Mouse (Mus musculus) limb, embryonic 15.5 days (tissue): Measurements from ENCODE around the gene Mrpl44. TPM values are rescaled to one million over a fixed set of nuclear protein-coding genes. Genes with fewer than 3 reads are reported as not detected.

Experiments used
- ATAC-seq: fragments of 200-750 bp; cut with Nextera tagmentation; 2 replicates; pipeline ENCODE4 v1.8.0; 2017; ENCODE audit warnings: low read depth, moderate TSS enrichment; ENCODE audit not compliant: insufficient number of reproducible peaks, low FRiP score, low TSS enrichment
- H3K27ac ChIP-seq: fragments of 300-500 bp; sonication (generic); 2 replicates; pipeline ENCODE4 v1.5.1; 2015; ENCODE audit warnings: moderate library complexity, mild to moderate bottlenecking, inconsistent platforms
- H3K27me3 ChIP-seq: fragments of 300-500 bp; sonication (generic); 2 replicates; pipeline ENCODE4 v1.6.1; 2015; ENCODE audit warnings: inconsistent platforms
- H3K36me3 ChIP-seq: fragments of 300-500 bp; sonication (generic); 2 replicates; pipeline ENCODE4 v1.6.1; 2015; ENCODE audit warnings: inconsistent platforms
- H3K4me1 ChIP-seq: fragments of 300-500 bp; sonication (generic); 2 replicates; pipeline ENCODE4 v1.6.1; 2015; ENCODE audit warnings: inconsistent platforms
- H3K4me2 ChIP-seq: fragments of 300-500 bp; sonication (generic); 2 replicates; pipeline ENCODE4 v1.6.1; 2015; ENCODE audit warnings: mild to moderate bottlenecking, inconsistent platforms
- H3K4me3 ChIP-seq: fragments of 300-500 bp; sonication (generic); 2 replicates; pipeline ENCODE4 v1.5.1; 2015; ENCODE audit warnings: mild to moderate bottlenecking, inconsistent platforms
- H3K9ac ChIP-seq: fragments of 300-500 bp; sonication (generic); 2 replicates; pipeline ENCODE4 v1.6.1; 2015; ENCODE audit warnings: inconsistent platforms
- H3K9me3 ChIP-seq: fragments of 300-500 bp; sonication (generic); 2 replicates; pipeline ENCODE4 v1.6.1; 2016; ENCODE audit warnings: inconsistent platforms
- WGBS: fragments of 180-500 bp; shearing (Covaris S2); methylation state at CpG from one replicate; pipeline ENCODE4 v1.1.7; 2015; 5-methylcytosine and 5-hydroxymethylcytosine counted together
- polyA plus RNA-seq: library from polyadenylated mRNA; unstranded; fragments of >200 nt; fragmentation: Nextera tagmentation; extraction: Ambion mirVana; gene quantifications from 2 replicates; pipeline ENCODE4 v1.2.1, GENCODE M21; 2015

The Mrpl44 gene
- polyA plus RNA-seq, 1 experiment from 2014 or later = 42.1 TPM

- Histone ChIP-seq H3K9me3 (no peaks in the 10 kb centered on the region), H3K9ac (no peak overlapping the region), H3K27ac (no peak overlapping the region), H3K4me3 (no peak overlapping the region), H3K4me1 (peaks cover 18% of the 10 kb centered on the region), H3K4me2 (no peak overlapping the region), H3K36me3 (no peaks in the 10 kb centered on the region), H3K27me3 (no peaks in the 10 kb centered on the region)
- ATAC-seq = no peak
- 87% methylated on average over 2 of the region's 2 CpGs for WGBS
Observed at GRCm38 (mm10) chr1:79764031-79764430, 11.8 kb upstream of the Mrpl44 start.

- Histone ChIP-seq H3K4me3 (no peak overlapping the region), H3K27ac (no peak overlapping the region), H3K27me3 (no peaks in the 10 kb centered on the region), H3K9me3 (no peaks in the 10 kb centered on the region), H3K4me1 (peaks cover 17% of the 10 kb centered on the region), H3K36me3 (no peaks in the 10 kb centered on the region), H3K9ac (no peak overlapping the region), H3K4me2 (no peak overlapping the region)
- 93% methylated on average over 1 of the region's 1 CpGs for WGBS
- ATAC-seq = no peak
Observed at GRCm38 (mm10) chr1:79764483-79764882, 11.3 kb upstream of the Mrpl44 start.

- no peaks in the 10 kb centered on the region for H3K4me1 ChIP-seq
- ATAC-seq = no peak
- no peak overlapping the region for H3K27ac ChIP-seq
- no peaks in the 10 kb centered on the region for H3K36me3 ChIP-seq
- H3K9ac ChIP-seq = no peak overlapping the region
- H3K4me2 ChIP-seq = no peak overlapping the region
- WGBS = 52% methylated on average over 1 of the region's 1 CpGs
- no peaks in the 10 kb centered on the region for H3K9me3 ChIP-seq
- no peak overlapping the region for H3K4me3 ChIP-seq
- no peaks in the 10 kb centered on the region for H3K27me3 ChIP-seq
Observed at GRCm38 (mm10) chr1:79768231-79768630, 7.6 kb upstream of the Mrpl44 start.

- Histone ChIP-seq H3K36me3 (peaks cover 15% of the 10 kb centered on the region), H3K4me1 (no peaks in the 10 kb centered on the region), H3K27ac (no peak overlapping the region), H3K4me3 (no peak overlapping the region), H3K4me2 (no peak overlapping the region), H3K9ac (no peak overlapping the region), H3K9me3 (no peaks in the 10 kb centered on the region), H3K27me3 (no peaks in the 10 kb centered on the region)
- ATAC-seq = no peak
- WGBS = 76% methylated on average over 4 of the region's 4 CpGs
Observed at GRCm38 (mm10) chr1:79774164-79774780, 1.5 kb upstream of the Mrpl44 start.

GRCm38 (mm10) chr1:79778011-79778410, 2.2 kb downstream of the Mrpl44 start:
- Histone ChIP-seq H3K9me3 (no peaks in the 10 kb centered on the region), H3K36me3 (peaks cover 51% of the 10 kb centered on the region), H3K27ac (no peak overlapping the region), H3K27me3 (no peaks in the 10 kb centered on the region), H3K4me2 (no peak overlapping the region), H3K4me3 (no peak overlapping the region), H3K4me1 (0 out of 2 replicates have a peak, but pooled peaks cover 4% of the 10 kb centered on the region), H3K9ac (no peak overlapping the region)
- no peak for ATAC-seq
- 88% methylated on average over 11 of the region's 11 CpGs for WGBS

GRCm38 (mm10) chr1:79782433-79782832, 6.6 kb downstream of the Mrpl44 start:
- Histone ChIP-seq H3K36me3 (peaks cover 57% of the 10 kb centered on the region), H3K27ac (no peak overlapping the region), H3K4me1 (0 out of 2 replicates have a peak, but pooled peaks cover 4% of the 10 kb centered on the region), H3K9ac (no peak overlapping the region), H3K9me3 (no peaks in the 10 kb centered on the region), H3K4me2 (no peak overlapping the region), H3K27me3 (no peaks in the 10 kb centered on the region), H3K4me3 (no peak overlapping the region)
- WGBS = 87% methylated on average over 3 of the region's 3 CpGs
- no peak for ATAC-seq

- no peak overlapping the region for H3K9ac ChIP-seq
- no peak for ATAC-seq
- 61% methylated on average over 7 of the region's 7 CpGs for WGBS
- H3K36me3 ChIP-seq = peaks cover 22% of the 10 kb centered on the region
- no peak overlapping the region for H3K4me3 ChIP-seq
- H3K27me3 ChIP-seq = no peaks in the 10 kb centered on the region
- H3K27ac ChIP-seq = no peak overlapping the region
- no peak overlapping the region for H3K4me2 ChIP-seq
- no peaks in the 10 kb centered on the region for H3K4me1 ChIP-seq
- H3K9me3 ChIP-seq = no peaks in the 10 kb centered on the region
Observed at GRCm38 (mm10) chr1:79786267-79786927, 10.6 kb downstream of the Mrpl44 start.

- no peaks in the 10 kb centered on the region for H3K36me3 ChIP-seq
- 87% methylated on average over 3 of the region's 3 CpGs for WGBS
Observed at GRCm38 (mm10) chr1:79797084-79797483, 21.3 kb downstream of the Mrpl44 start.

GRCm38 (mm10) chr1:79802858-79803427, 27.1 kb downstream of the Mrpl44 start:
- no peak overlapping the region for H3K4me2 ChIP-seq
- H3K9me3 ChIP-seq = no peaks in the 10 kb centered on the region
- H3K27me3 ChIP-seq = no peaks in the 10 kb centered on the region
- WGBS = 87% methylated on average over 11 of the region's 11 CpGs
- no peak overlapping the region for H3K9ac ChIP-seq
- H3K4me3 ChIP-seq = no peak overlapping the region
- peaks cover 6% of the 10 kb centered on the region; the same call in 1 of the 2 replicates for H3K36me3 ChIP-seq
- H3K27ac ChIP-seq = no peak overlapping the region
- H3K4me1 ChIP-seq = no peaks in the 10 kb centered on the region
- no peak for ATAC-seq

More at GRCm38 (mm10) chr1:79797084-79797483, 21.3 kb downstream of the Mrpl44 start:
- no peaks in the 10 kb centered on the region for H3K4me1 ChIP-seq
- no peak for ATAC-seq
- H3K27ac ChIP-seq = no peak overlapping the region
- no peak overlapping the region for H3K9ac ChIP-seq
- H3K4me3 ChIP-seq = no peak overlapping the region
- H3K27me3 ChIP-seq = no peaks in the 10 kb centered on the region
- no peaks in the 10 kb centered on the region for H3K9me3 ChIP-seq
- H3K4me2 ChIP-seq = no peak overlapping the region

GRCm38 (mm10) chr1:79803614-79804013, 27.8 kb downstream of the Mrpl44 start:
- Histone ChIP-seq H3K4me2 (no peak overlapping the region), H3K4me1 (no peaks in the 10 kb centered on the region), H3K9ac (no peak overlapping the region), H3K4me3 (no peak overlapping the region), H3K27me3 (no peaks in the 10 kb centered on the region), H3K9me3 (no peaks in the 10 kb centered on the region), H3K27ac (no peak overlapping the region), H3K36me3 (peaks cover 6% of the 10 kb centered on the region; the same call in 1 of the 2 replicates)
- 85% methylated on average over 7 of the region's 7 CpGs for WGBS
- no peak for ATAC-seq

- H3K9me3 ChIP-seq = no peaks in the 10 kb centered on the region
- H3K9ac ChIP-seq = no peak overlapping the region
- no peak for ATAC-seq
- H3K36me3 ChIP-seq = peaks cover 6% of the 10 kb centered on the region; the same call in 1 of the 2 replicates
- 63% methylated on average over 5 of the region's 5 CpGs for WGBS
- no peak overlapping the region for H3K4me2 ChIP-seq
- no peak overlapping the region for H3K27ac ChIP-seq
- no peaks in the 10 kb centered on the region for H3K4me1 ChIP-seq
- no peak overlapping the region for H3K4me3 ChIP-seq
- no peaks in the 10 kb centered on the region for H3K27me3 ChIP-seq
Observed at GRCm38 (mm10) chr1:79806865-79807264, 31.0 kb downstream of the Mrpl44 start.

- Histone ChIP-seq H3K4me2 (no peak overlapping the region), H3K9me3 (no peaks in the 10 kb centered on the region), H3K9ac (no peak overlapping the region), H3K4me3 (no peak overlapping the region), H3K27me3 (no peaks in the 10 kb centered on the region), H3K4me1 (no peaks in the 10 kb centered on the region), H3K36me3 (no peaks in the 10 kb centered on the region), H3K27ac (no peak overlapping the region)
- ATAC-seq = no peak
- WGBS = 53% methylated on average over 3 of the region's 3 CpGs
Observed at GRCm38 (mm10) chr1:79809447-79809846, 33.6 kb downstream of the Mrpl44 start.
